Mouse (Mus musculus) brain, embryonic 14.5 days (tissue): ENCODE results near the gene Gm5244. TPM values are rescaled to one million over a fixed set of nuclear protein-coding genes. Genes with fewer than 3 reads are reported as not detected.

ENCODE experiments used
- DNase-seq: peaks from one replicate; pipeline ENCODE4 v3.0.0-alpha.2; 2011; ENCODE audit warnings: low read depth
- CTCF ChIP-seq: fragments of 200-500 bp; IDR thresholded peaks from 2 replicates; pipeline ENCODE4 v1.5.1; 2012; ENCODE audit warnings: inconsistent platforms, mild to moderate bottlenecking, moderate library complexity, borderline replicate concordance; ENCODE audit not compliant: insufficient read depth, insufficient read length; ENCODE audit errors: extremely low read depth
- POLR2A ChIP-seq: fragments of 200-500 bp; IDR thresholded peaks from 2 replicates; pipeline ENCODE4 v1.6.1; 2012; ENCODE audit warnings: mild to moderate bottlenecking, inconsistent platforms, borderline replicate concordance; ENCODE audit not compliant: poor library complexity, insufficient read depth, insufficient read length, severe bottlenecking; ENCODE audit errors: extremely low read depth
- polyA plus RNA-seq: library from polyadenylated mRNA; depleted of rRNA; stranded (reverse); fragments of >200 nt; gene quantifications from 2 replicates; pipeline ENCODE4 v1.2.3, GENCODE M21; 2012; rRNA removed

Gm5244 gene
- polyA plus RNA-seq, 1 experiment = not detected

DNA sequence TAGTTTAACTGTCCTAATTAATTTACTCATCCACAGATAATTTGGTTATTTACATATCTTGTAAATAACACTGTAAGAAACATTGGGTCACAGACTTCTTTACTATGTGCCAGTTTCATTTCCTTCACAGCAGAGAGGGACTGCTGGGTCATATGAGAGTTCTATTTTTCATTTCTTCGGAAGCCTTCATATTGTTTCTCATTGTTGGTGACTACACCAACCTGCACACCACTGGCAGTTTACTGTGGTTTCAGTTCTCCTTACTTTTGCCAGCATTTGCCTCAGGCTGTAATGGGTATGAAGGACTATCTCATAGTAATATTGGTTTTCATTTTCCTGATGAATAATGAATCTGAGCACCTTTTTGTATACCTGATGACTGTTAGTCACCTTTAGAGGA is 28.0 kb upstream of the Gm5244 start:
- TF ChIP-seq CTCF (no peak), POLR2A (no peak)
- no peak for DNase-seq

DNA sequence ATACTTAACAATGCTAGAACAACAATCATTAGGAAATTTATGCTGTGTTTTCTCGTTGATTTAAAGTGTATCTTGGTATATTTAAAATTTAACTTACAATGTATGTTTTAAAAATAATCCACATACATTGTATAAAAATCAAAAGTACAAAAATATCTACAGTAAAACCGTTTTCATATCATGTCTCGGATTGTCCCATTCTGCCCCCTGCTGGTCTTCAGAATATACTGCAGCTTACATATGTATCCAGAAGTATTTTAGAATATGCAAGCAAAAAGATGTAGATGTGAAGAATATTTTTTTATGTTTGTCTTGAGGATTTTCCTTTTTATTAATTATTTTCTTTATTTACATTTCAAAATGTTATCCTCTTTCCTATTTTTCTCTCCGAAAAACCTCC is 26.1 kb upstream of the Gm5244 start:
- peak; percentile 70 for DNase-seq
- no peak for TF ChIP-seq POLR2A
- 0 out of 2 replicates have a peak, but pooled peaks have one; percentile 2 for TF ChIP-seq CTCF

DNA sequence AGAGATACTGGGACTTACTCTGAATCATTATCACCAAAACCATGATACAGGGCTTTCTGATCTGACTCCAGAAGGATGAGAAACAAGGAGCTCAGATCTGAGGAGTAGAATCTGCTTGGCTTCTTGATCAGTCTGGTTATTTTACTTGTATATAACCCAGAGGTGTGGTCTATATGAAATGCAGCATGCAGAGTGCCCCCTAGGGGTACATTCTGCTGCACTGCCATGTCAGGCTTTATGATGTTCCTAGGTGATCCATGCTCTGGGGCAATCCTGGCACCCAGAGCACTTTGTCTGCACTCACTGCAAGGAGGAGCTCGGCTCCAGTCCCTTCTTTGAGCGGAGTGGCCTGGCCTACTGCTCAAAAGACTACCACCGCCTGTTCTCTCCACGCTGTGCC is 21.9 kb upstream of the Gm5244 start:
- DNase-seq = no peak
- no peak for TF ChIP-seq POLR2A
- no peak; the same call in 1 of the 2 replicates for TF ChIP-seq CTCF

DNA sequence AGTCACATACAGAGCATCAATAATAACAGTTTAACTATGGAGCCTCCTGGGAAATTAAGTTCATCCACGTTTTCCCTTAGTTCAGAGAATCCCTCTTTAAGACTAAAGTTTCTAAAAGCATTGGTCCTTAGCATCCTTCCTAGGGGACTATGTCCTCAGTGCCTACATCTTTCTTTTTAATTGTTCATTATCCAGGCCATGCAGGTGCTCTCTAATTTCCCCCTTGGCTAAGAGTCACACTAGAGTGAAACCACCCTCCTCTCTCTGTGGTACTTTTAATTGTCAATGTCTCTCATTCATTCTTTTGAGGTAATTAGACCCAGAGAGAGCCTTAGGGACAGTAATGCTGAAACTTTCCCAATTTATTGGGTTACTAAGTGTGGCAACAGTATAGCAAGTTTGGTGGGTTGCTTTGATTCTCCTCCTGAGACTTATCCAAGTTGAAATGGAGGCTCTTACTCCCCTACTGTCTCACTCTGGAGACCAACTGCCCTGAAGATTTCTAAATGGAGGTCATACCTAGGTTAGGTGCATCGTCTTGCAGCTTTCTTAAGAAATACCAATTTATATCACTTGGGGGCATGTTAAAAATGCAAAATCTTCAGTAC is 15.6 kb upstream of the Gm5244 start:
- no peak for TF ChIP-seq CTCF
- no peak for TF ChIP-seq POLR2A
- DNase-seq = no peak

DNA sequence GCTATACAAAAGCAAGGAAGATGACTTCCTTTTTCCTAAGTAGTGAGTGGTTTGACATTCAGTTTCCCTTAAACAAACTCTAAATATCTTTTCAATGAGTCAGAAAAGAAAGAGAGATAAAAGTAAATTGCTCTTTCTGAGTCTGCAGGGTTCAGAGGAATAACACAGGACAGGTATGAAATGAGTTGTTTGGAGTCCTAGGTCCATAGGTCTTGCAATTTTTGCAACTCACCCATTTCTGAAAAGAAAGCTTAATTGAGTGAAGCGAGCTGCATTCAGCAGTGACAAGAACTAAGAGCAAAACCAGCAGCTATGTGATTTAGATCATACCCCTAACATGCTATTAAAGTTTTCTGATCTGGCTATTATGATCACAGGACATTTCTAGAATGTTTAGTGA is 14.9 kb upstream of the Gm5244 start:
- no peak for DNase-seq
- TF ChIP-seq POLR2A = no peak
- no peak for TF ChIP-seq CTCF

DNA sequence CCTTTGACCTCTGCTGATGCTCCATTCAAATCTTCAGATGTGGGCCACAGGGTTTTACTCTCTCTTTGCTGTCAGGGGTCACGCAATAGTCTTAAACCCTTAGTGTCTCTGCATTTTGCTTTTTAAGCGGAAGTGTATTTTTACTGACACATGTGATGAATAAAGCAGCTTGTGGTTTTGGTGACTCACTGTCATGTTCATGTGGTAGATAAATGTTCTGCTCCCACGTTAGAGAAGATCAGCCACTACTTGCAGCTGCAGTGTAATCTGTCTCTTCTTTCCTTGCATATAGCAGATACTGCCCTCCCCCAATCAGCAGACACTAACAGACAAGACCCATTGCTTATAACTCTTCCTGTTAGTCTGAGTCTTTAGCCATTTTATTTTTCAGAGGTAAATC is 12.9 kb upstream of the Gm5244 start:
- no peak for TF ChIP-seq POLR2A
- TF ChIP-seq CTCF = no peak
- DNase-seq = no peak

DNA sequence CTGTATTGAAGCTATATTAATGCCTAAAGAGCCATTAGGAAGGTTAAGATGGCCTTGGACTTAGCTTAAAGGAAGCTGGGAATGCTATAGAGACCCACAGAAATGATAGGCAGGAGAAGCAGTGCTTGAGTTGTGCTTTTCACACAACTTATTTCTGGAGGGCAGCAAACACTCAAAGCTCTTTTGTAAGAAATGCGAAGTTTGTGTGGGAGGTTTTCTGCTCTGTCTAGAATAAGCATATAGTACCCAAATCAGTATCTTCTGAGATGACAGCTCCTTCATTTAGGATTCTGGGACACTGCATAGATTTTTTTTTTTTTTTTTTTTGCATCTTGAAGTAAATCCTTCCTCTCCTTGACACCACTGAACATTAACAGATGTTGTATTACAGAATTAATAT is 8.0 kb upstream of the Gm5244 start:
- TF ChIP-seq CTCF = no peak
- no peak for TF ChIP-seq POLR2A
- DNase-seq = no peak

DNA sequence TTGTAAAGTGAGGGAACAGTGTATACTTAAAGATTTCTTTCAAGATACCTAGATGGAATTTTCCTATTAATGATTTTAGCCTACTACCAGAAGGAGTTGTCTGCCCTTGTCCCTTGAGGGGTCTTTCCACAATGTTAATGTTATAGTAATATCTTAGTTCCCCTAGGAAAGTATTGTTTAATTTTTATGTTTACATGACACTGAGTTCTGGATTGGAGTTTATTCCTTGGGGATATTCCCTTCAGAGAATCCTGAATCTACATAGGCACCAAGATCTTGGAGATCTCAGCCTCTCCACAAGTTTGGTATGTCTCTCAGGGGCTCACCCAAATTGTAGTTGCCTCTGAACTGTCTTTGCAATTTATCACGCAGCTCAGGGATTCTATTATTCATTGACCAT is 10.5 kb downstream of the Gm5244 start, which contains the start of gene Olfr1444:
Olfr1444 (plus strand) TSS at position 301 of the 400 bp plus-strand sequence.
- DNase-seq = no peak

DNA sequence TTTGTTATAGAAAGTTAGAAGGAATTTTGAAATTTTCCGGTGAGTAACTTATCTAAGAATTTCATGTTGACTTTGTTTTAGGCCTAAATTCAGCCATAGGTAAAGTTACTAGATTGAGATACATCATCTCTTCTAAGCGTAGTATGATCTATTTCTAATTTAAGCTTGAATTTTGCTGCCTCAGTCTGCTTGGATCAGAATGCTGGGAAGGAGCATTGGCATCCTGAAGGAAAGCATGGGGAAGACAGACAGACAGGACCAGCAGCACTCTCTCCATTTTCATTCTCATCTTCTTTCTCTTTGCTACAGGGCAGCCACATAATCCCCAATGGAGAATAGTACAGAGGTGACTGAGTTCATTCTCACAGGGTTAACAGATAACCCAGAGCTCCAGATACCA is 37.1 kb downstream of the Gm5244 start, which contains the start of gene Olfr1445:
Olfr1445 (plus strand) TSS at position 301 of the 400 bp plus-strand sequence.
- DNase-seq = no peak
- TF ChIP-seq POLR2A = no peak
- TF ChIP-seq CTCF = no peak

More for the DNA sequence above, 10.5 kb downstream of the Gm5244 start, which contains the start of gene Olfr1444:
- no peak for TF ChIP-seq CTCF
- TF ChIP-seq POLR2A = no peak

DNA sequence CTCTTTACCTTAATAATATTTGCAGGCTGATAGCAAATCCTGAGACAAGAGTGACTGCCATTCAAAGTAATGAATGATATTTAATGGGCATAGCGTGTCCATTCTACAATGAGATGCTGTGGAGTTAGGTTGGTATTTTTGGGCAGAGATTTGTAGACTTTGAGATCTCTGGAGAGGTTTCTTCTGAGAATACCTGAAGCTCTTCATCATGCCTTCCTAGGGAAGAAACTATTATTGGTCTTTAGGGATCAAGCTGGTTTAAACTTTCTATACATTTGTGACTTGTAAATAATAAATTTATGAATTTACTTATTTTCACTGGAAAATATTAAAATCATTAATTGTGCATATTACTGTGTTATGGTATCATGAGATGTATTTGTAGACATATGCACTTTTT is 46.9 kb downstream of the Gm5244 start, which contains the start of gene Olfr1446:
Olfr1446 (minus strand) TSS at position 101 of the 400 bp plus-strand sequence.
- no peak for TF ChIP-seq POLR2A
- TF ChIP-seq CTCF = no peak
- DNase-seq = no peak

Other genes with a start within 250 kb of the Gm5244 start
- 0.06 and 0.07 TPM in 2 replicates for gene Gm4952, start 246.7 kb upstream of the Gm5244 start, polyA plus RNA-seq
- gene Glyat, start 213.4 kb upstream of the Gm5244 start, polyA plus RNA-seq = not detected in 2 replicates
- gene Olfr1442, start 176.2 kb upstream of the Gm5244 start, polyA plus RNA-seq = not detected in 2 replicates
- gene Olfr1443, start 168.6 kb upstream of the Gm5244 start, polyA plus RNA-seq = not detected in 2 replicates
- gene Keg1, start 150.9 kb upstream of the Gm5244 start, polyA plus RNA-seq = not detected in 2 replicates
- gene Cntf, start 81.0 kb upstream of the Gm5244 start, polyA plus RNA-seq = 2.4 and 3.9 TPM in 2 replicates
- 37.5 and 41.0 TPM in 2 replicates for gene Zfp91, start 50.6 kb upstream of the Gm5244 start, polyA plus RNA-seq
- 1.4 and 1.6 TPM in 2 replicates for gene Lpxn, start 50.5 kb upstream of the Gm5244 start, polyA plus RNA-seq
- gene Olfr1444, start 10.6 kb downstream of the Gm5244 start, polyA plus RNA-seq = not detected in 2 replicates
- not detected in 2 replicates for gene Olfr1445, start 37.2 kb downstream of the Gm5244 start, polyA plus RNA-seq
- not detected in 2 replicates for gene Olfr1446, start 46.8 kb downstream of the Gm5244 start, polyA plus RNA-seq
- not detected in 2 replicates for gene Olfr1447, start 57.1 kb downstream of the Gm5244 start, polyA plus RNA-seq
- not detected in 2 replicates for gene Olfr1448, start 77.7 kb downstream of the Gm5244 start, polyA plus RNA-seq
- not detected in 2 replicates for gene Olfr1449, start 84.2 kb downstream of the Gm5244 start, polyA plus RNA-seq
- gene Olfr1450, start 103.6 kb downstream of the Gm5244 start, polyA plus RNA-seq = not detected in 2 replicates
- not detected in 2 replicates for gene Olfr1451, start 148.3 kb downstream of the Gm5244 start, polyA plus RNA-seq
- gene Olfr1453, start 181.6 kb downstream of the Gm5244 start, polyA plus RNA-seq = not detected in 2 replicates
- gene Olfr1454, start 213.9 kb downstream of the Gm5244 start, polyA plus RNA-seq = not detected in 2 replicates